Mouse (Mus musculus): ENCODE results near the gene Plac1.
A peak's percentile ranks its signal among the peaks of the same experiment; 100 is the strongest.

Gene Plac1

DNA sequence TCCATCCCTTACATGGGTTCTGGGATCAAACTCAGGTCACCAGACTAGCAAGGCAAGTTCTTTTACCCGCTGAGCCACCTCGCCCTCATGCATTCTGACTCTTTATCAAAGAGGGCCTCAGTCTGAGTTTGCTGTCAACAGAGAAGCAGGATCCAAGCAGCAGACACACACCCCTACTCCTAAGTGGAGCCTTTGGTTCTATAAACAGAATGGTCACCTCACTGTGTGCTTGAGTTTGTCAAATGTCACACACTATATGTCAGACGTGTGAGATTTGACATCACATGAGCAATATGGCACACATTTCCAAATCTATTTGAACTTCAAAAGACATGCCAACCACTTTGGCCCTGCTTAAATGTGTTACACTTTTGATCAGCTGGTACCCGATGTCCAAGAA, 42.2 kb downstream of the Plac1 start:
- no peak for DNase-seq

DNA sequence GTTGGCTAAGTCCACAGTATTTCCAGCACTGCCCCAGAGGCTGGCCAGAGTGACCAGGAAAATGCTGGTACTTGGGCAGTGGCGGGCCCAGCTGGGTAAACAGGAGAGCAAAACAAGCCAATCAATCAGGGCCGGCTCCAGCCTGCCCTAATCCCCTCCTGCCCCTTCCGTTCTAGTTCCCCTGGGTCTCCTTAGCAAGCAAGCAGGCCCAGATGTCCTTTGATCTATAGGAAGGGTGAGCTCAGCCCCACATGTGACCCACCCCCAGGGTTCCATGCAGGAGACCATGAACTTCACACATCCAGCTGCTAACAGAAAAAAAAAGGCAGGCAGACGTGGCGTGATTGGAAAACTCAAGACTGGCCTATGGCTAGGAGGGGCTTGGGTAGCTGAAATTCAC, 43.5 kb downstream of the Plac1 start:
- DNase-seq, result no peak

DNA sequence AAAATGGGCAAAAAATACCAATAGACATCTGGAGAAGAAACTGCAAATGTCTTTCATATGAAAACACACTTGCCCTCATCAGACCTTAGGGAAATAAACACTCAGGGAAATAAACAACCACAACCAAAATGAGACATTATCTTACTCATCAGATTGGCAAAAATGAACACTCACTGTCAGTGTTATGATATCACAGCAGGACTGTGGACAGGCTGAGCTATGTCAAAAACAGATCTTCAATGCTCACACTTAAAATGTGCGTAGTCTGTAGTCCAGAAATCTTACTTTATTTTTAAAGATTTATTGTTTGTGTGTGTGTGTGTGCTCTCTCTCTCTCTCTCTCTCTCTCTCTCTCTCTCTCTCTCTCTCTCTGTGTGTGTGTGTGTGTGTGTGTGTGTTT, 51.2 kb downstream of the Plac1 start:
- DNase-seq, result no peak

DNA sequence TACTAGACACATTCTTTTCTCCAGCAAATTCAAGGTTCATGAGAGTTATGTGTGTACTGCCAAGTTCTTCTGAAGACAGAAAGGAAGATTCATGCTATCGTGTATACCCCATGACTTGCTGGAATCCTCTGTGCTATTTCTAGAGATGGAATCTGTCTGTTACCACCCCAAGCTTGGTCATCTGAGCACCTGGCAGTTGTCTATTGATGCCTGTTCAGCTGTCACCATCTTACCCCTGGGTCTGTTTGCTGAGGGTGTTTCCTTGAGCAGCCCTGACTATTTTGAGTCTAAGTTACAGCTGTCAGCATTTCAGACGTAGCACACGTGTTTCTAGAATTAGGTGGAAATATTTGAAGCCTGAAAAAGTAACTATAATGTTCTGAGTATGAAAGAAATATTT, 60.1 kb downstream of the Plac1 start:
- no peak for DNase-seq

DNA sequence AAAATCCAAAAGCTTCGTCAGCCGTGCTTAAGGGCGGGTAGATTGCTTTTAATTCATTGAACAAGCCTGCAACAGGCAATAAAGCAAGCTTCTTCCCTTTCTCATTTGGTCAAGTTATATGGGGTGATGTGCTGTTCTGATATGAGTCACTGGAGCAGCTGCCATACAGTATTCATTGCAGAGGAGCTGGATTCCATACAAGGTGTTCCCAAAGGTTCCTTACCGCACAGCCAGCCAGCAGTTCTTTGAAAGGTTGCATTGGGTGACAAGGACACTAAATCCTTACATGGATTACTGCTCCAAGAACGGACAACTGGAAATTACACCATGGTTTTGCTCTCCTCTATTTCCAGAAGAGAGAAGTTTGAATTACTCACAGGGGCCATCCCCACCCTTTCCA, 63.6 kb downstream of the Plac1 start:
- DNase-seq, result no peak

DNA sequence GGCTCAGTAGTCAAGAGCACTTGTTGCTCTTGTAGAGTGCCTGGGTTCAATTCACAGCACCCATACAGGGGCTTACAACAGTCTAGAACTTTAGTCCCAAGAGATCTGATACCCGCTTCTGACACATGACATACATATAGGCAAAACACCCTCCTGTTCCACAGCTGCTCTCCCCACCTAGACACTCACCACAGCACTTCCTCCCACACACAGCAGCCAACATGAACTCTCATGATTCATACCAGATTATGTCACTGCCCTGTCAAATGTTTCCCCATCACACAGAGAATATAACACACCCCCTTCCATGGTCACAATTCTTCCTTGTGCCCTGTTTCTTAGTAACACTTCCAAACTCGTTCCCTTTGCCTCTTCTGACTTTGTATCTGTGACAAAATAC, 71.3 kb downstream of the Plac1 start:
- DNase-seq, result no peak

DNA sequence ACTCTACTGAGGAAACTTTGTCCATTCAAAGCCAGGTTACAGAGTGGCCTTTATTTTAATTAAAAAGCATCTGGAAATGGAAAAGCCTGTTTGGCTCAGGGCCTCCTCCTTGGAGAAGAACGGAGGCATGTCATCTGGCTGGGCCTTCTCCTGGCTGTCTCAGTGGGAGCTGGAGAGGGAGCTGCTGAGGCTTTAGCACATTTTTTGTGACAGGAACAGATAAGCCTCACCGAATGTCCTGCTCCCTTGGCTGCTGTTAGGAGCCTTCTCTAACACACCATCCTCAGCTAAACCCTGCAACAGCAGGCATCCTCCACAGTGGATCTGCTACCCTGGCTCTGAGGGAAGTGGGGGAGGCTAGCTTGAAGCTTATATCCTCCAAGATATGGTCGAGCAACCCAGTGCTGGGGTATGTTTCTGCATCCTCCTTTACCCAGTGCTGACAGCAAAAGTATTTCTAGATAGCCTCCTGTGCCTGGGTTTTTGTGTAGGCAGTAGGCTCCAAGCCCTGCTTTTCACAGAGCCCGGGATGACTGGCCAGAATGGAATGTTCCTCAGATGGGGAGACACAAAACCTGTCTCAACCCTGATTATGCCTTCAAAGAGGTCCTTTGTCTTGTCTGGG, 72.9 kb downstream of the Plac1 start:
- no peak for DNase-seq

- DNase-seq, result peak; percentile 32 to 53
Observed at GRCm38 (mm10) chrX:53166251-53166900, 73.5 kb downstream of the Plac1 start.

DNA sequence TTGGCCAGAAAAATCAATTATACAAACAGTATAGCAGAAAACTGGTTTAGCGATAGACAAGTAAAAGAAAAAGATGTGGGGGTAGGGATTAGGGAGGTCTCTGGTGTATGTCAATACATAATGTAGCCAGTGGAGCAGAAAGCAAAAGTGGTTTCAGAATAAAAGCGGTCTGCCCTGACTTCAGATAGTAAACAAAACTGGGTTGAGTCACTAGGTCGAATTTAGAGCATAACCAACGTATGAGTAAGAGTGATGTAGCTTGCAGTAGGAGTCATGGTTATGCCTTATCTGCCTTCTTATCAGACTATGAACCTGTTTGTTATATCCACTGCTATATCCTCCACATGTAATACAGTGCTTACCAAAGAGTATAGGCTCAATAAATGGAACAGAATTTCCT, 77.3 kb downstream of the Plac1 start:
- no peak for DNase-seq

DNA sequence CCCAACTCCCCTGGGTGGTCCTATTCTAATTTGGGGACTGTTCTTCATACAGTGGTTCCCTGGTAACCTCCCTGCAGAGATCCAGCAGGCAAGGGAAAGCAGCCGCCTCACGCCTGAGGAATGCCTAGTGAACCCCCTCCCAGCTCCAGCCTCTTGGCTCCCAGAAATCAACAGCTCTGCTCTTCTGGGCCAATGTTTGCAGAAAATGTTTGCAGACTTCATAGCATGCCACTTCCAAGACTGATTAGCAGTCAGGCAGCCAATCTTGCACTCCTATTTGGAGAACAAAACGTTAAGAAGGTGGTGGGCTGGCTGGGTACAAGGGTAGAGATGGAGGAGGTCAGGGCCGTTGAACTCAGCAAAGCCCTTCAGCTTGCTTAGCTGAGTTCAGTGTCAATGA, 78.3 kb downstream of the Plac1 start:
- DNase-seq, result no peak

DNA sequence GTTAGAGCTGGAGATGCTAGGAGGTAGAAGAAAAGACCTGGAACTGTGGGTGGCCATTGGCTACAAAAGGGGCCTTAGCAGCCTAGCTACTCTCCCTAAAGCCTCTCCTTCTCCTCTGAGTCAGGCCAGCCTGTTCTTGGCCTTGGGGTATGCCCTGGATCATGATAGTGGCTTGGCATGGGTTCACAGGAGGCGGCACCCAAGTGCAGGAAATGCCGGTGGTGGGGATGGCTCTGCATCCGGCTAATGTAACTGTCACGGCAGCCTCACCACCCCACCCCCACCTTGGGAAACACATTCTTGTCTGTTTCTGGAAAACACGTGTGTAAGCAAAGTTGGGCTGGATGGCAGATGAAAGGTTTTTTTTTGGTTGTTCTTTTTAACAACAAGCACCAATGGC, 78.8 kb downstream of the Plac1 start:
- peak; percentile 55 to 57 for DNase-seq

DNA sequence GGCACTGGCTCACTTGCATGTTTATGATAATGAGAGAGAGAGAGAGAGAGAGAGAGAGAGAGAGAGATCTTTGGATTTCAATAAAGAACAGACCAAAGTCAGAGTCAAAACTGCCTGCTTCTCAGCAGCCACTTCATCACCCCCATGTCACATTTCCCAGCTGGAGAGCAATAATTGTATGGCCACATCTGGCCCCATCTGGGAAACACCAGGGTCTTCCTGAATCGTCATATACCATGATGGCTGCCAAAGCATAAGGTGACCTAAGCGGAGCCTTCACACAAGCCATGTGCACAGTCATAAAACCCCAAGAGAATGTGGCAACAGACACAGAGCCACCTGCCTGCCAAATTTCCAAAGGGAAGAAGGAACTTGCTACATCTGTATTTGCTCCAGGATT, 91.9 kb downstream of the Plac1 start:
- DNase-seq, result no peak

DNA sequence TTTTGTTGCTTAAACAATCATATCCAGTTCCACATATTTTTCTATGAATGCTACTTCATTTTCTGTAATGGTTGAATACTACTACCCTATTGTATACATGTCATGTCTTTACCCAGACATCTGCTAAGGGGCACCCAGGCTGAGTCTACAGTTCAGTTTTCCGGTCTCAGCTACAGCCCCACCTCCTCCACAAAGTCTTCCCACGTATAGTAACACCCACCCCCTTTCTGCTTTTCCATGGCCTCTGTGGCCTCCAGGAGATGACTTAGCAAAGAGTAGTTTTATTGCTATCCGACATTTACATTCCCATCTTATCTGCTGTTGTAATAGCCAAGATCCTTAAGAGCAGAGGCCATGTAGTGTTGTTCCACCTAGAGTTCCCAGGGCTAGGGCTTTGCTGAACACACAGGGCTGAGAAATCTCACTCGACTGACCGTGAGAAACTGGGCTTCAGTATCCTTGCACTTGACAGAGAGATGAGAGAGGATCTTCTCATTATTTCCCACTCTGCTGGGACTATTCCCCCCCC, 93.5 kb downstream of the Plac1 start:
- no peak for DNase-seq

GRCm38 (mm10) chrX:53139641-53140040, 100.3 kb downstream of the Plac1 start:
- no peak for DNase-seq

- peak in 1 of 2 experiments; percentile 3 for DNase-seq
Observed at GRCm38 (mm10) chrX:53137066-53137465, 102.8 kb downstream of the Plac1 start.

- DNase-seq, result no peak
Observed at GRCm38 (mm10) chrX:53129501-53129900, 110.4 kb downstream of the Plac1 start.

- DNase-seq, result no peak
Observed at GRCm38 (mm10) chrX:53126492-53127033, 113.3 kb downstream of the Plac1 start.

DNA sequence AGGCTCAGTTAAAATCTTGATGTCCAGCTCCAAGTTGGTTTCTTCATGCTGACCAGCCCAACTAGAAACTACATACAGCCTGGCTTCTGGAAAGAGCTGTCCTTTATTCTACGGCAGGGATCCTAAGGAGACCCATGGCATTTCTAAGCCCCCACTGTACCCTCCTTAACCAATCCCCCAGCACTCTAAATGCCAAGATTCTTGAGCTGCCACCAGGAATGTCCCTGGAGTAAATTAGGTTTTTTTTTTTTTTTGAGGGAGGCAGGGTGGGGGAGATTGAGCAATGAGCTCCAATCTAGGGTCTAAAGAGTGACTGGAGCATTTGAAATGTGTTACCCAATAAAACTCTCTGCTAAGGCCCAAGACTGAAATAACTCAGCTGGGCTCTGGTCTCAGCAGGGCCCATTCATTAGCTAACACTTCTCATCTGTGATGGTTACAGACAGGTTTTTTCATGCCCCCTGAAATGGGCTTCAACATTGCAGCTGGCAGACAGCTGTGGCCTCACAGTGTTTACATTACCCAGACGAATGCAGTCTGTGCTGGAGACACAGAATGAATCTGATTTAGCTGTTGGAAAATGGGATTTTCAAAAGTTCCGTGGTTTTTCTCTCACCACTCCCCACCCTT, 114.0 kb downstream of the Plac1 start:
- DNase-seq, result no peak

GRCm38 (mm10) chrX:53123562-53123961, 116.3 kb downstream of the Plac1 start:
- DNase-seq, result no peak

- peak; percentile 1 to 5 for DNase-seq
Observed at GRCm38 (mm10) chrX:53118631-53119030, 121.3 kb downstream of the Plac1 start.

DNA sequence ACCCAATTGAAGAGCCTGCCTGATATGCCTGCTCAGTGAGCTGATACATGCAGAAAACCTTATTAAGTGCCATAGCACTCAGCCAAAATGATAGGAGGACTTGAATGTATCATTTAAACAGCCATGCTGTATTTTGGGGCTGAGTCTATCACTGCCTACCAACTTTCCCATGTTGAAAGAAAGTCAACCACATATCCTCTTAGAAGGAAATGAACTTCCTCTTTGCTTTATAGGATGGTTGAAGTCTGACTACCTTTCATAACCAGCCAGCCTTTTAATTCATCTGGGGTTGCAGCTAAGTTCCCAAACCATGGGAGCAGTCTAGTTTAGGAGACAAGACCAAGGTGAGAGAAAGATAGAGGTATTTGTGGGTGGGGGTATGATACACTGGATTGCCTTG, 121.9 kb downstream of the Plac1 start:
- no peak for DNase-seq

DNA sequence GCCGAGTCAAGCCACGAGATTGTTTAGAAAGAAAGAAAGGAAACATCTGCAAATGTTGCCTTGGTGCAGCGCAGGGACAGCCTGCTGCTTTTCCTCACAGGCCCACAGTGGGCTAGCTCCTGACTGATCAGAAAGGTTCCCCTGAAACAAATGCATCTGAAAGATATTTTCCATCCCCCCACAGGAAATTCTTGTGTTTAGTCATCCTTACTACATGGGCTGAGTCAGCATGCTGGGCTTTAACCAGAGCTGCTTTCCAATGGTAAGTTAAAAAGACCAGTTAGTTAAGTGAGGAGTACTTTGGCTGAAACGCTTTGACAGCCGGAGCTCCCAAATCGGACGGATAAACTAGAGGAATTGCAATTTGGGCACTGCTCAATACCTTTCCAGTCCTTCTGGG, 124.9 kb downstream of the Plac1 start:
- DNase-seq, result no peak

DNA sequence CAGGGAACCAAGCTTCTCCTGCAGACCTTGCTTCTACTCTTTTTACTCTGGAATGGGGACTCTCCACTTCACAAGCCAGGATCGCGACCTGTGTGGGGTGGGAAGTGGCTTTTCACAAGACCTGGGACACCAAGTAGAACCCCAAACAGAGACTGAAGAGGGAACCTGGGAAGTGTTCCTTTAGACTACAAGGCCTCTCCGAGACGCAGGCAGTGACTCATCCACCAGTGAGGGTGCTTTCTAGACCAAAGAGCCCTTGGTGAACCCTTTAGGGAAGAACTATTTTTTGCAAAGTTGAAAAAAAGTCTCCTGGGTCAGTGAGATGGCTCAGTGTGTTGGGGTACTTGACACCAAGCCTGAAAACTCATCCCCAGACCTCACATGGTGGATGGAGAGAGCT, 129.8 kb downstream of the Plac1 start:
- DNase-seq, result no peak

DNA sequence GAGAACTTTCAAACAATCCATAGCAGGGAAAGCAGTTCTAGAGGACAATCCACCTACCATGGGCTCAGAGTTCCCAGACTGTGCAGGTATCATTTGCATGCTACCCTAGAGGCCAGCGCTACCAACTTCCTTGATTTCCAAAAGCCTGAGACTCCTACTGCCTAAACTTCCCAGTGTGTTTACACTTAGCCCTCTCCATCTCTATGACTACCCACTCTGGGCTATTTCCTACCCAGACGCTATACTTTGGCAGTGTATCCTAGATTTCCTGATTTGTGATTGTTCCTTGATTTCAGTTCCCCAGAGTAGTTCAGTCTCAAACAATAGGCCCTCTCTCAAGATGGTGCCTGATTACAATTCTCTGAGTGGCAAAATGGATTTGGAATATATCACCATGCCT, 132.8 kb downstream of the Plac1 start:
- no peak for DNase-seq

Data from kidney, postnatal 36 days (tissue).